Mouse (Mus musculus): ENCODE results near the gene Nrsn2.

GRCm38 (mm10) chr2:152397680-152398435 lies 21.4 kb upstream of the Nrsn2 start, which contains the start of gene Sox12:
- TF ChIP-seq GATA1 (IDR thresholded peaks at IDR 0.05; ENCODE audit: borderline replicate concordance, low read length) (no peak), FLI1 (IDR thresholded peaks at IDR 0.05; ENCODE audit: low read length) (no peak)

Data from megakaryocyte, embryonic 14.5 days (primary cell).